Mouse (Mus musculus) megakaryocyte, embryonic 14.5 days (primary cell): ENCODE data around the gene Vps53.

Experiments used
- FLI1 ChIP-seq: IDR thresholded peaks from 2 replicates; pipeline ENCODE4 v1.6.1; 2012; ENCODE audit warnings: low read length, inconsistent platforms, mixed read lengths
- GATA1 ChIP-seq: IDR thresholded peaks from 3 replicates; pipeline ENCODE4 v1.6.1; 2012; ENCODE audit warnings: mixed read lengths, low read length, inconsistent platforms, borderline replicate concordance

- TF ChIP-seq GATA1 (no peak), FLI1 (no peak)
Measured at GRCm38 (mm10) chr11:76042041-76042638, 137.3 kb downstream of the Vps53 start.
